In genomic region chr19:53821241-53822120, GRCm38 (mm10) we compare ENCODE assay signal across 8 mouse cellular contexts.
A peak's percentile ranks its signal among the peaks of the same experiment; 100 is the strongest.
DNase-seq lines count a peak whose midpoint lies in the region; ATAC-seq and TF ChIP-seq lines count a peak whose summit lies in the region.

No protein-coding gene starts in this region.

- no peak for DNase-seq in kidney, postnatal 14 days
- DNase-seq in ZHBTc4 (ENCODE audit: low read depth, low spot score) (peak; percentile 56), liver (peak; percentile 52)
- DNase-seq in thymus, adult 18-20 months, result no peak
- no peak for DNase-seq in adrenal gland, postnatal 4 days (ENCODE audit: low spot score in 2 of 2)
- no peak for DNase-seq in cerebellum, adult 8-10 months

- H3K27ac ChIP-seq in kidney, embryonic 14.5 days (ENCODE audit: low read depth, low read length), result peak overlapping the region; percentile 69

- ATAC-seq in kidney, embryonic 14.5 days (ENCODE audit: low FRiP score, low TSS enrichment), result peak; percentile 76

- peak overlapping the region; percentile 18; the same call in 1 of the 2 replicates for H3K9ac ChIP-seq in kidney, embryonic 14.5 days (ENCODE audit: low read depth, low read length)

- TF ChIP-seq CTCF in E14TG2a.4 (conservative IDR thresholded peaks at IDR 0.05; ENCODE audit: low read length), result no peak

- H3K36me3 ChIP-seq in kidney, embryonic 14.5 days (ENCODE audit: control insufficient read depth, insufficient read depth, low read length), result no peaks in the 10 kb centered on the region
- H3K36me3 ChIP-seq in E14TG2a.4 (ENCODE audit: insufficient read depth, low read length), result no peaks in the 10 kb centered on the region

- no peak overlapping the region for H3K4me3 ChIP-seq in kidney, embryonic 14.5 days (ENCODE audit: low read length)
- H3K4me3 ChIP-seq in E14TG2a.4 (replicated peaks; ENCODE audit: low read length), result peak overlapping the region; percentile 41

- 26% methylated on average over 13 of the region's 13 CpGs for WGBS in kidney, embryonic 14.5 days

- no peaks in the 10 kb centered on the region for H3K9me3 ChIP-seq in kidney, embryonic 14.5 days (ENCODE audit: control insufficient read depth, low read length)
- no peaks in the 10 kb centered on the region for H3K9me3 ChIP-seq in E14TG2a.4 (ENCODE audit: low read length)

- peaks cover 32% of the 10 kb centered on the region for H3K4me1 ChIP-seq in kidney, embryonic 14.5 days (ENCODE audit: control insufficient read depth, insufficient read depth, low read length)
- H3K4me1 ChIP-seq in E14TG2a.4 (replicated peaks; ENCODE audit: low read depth, low read length), result peaks cover 38% of the 10 kb centered on the region

- H3K4me2 ChIP-seq in kidney, embryonic 14.5 days (replicated peaks; ENCODE audit: low read depth, low read length), result no peak overlapping the region

- no peaks in the 10 kb centered on the region for H3K27me3 ChIP-seq in kidney, embryonic 14.5 days (ENCODE audit: control insufficient read depth, insufficient read depth, low read length)
- H3K27me3 ChIP-seq in E14TG2a.4 (ENCODE audit: insufficient read depth, low read length), result no peaks in the 10 kb centered on the region

Comparison
In these comparisons a context has a peak if more than half of its experiments do, and no peak if none do; other contexts are left out.
1. DNase-seq: peak in ZHBTc4 (single experiment) and liver (single experiment); none in kidney, postnatal 14 days (single experiment), thymus, adult 18-20 months (0 of 2), adrenal gland, postnatal 4 days (0 of 2) and cerebellum, adult 8-10 months (single experiment).